Mouse (Mus musculus) liver, embryonic 14.5 days (tissue): ENCODE measurements around the gene BC017158.

Experiments
- CTCF ChIP-seq: IDR thresholded peaks from 2 replicates; pipeline ENCODE4 v1.5.1; 2016; ENCODE audit warnings: antibody characterized with exemption, low read depth, control low read depth
- EP300 ChIP-seq: IDR thresholded peaks from 2 replicates; pipeline ENCODE4 v1.6.1; 2016; ENCODE audit warnings: antibody characterized with exemption, low read depth

- TF ChIP-seq CTCF (no peak), EP300 (no peak)
Observed at GRCm38 (mm10) chr7:128244410-128245025, 53.5 kb downstream of the BC017158 start.
